Mouse (Mus musculus) neural tube, embryonic 14.5 days (tissue): ENCODE measurements at regions not wholly inside any gene's neighbourhood (a gene's known extent, or its start where the extent isn't known, plus 50 kb on each side); places are given as distances from the start of the nearest gene placed in this dataset.

ENCODE experiments used
- ATAC-seq: fragments of 200-750 bp; cut with Nextera tagmentation; 2 replicates; pipeline ENCODE4 v1.8.0; 2017; ENCODE audit warnings: low read depth, mild to moderate bottlenecking, moderate TSS enrichment, moderate library complexity
- H3K27ac ChIP-seq: fragments of 300-500 bp; sonication (generic); 2 replicates; pipeline ENCODE4 v1.5.1; 2014; ENCODE audit warnings: low read depth, mild to moderate bottlenecking, control low read depth, low read length, moderate library complexity, mixed read lengths
- H3K27me3 ChIP-seq: fragments of 300-500 bp; sonication (generic); 2 replicates; pipeline ENCODE4 v1.6.1; 2014; ENCODE audit warnings: low read length; ENCODE audit not compliant: control insufficient read depth, insufficient read depth
- H3K36me3 ChIP-seq: fragments of 300-500 bp; sonication (generic); 2 replicates; pipeline ENCODE4 v1.6.1; 2014; ENCODE audit warnings: low read length, mixed read lengths; ENCODE audit not compliant: control insufficient read depth, insufficient read depth
- H3K4me1 ChIP-seq: fragments of 300-500 bp; sonication (generic); 2 replicates; pipeline ENCODE4 v1.6.1; 2014; ENCODE audit warnings: low read length; ENCODE audit not compliant: control insufficient read depth, insufficient read depth
- H3K4me2 ChIP-seq: fragments of 300-500 bp; sonication (generic); 2 replicates; pipeline ENCODE4 v1.6.1; 2014; ENCODE audit warnings: mild to moderate bottlenecking, low read depth, low read length, control low read depth
- H3K4me3 ChIP-seq: fragments of 300-500 bp; sonication (generic); 2 replicates; pipeline ENCODE4 v1.5.1; 2014; ENCODE audit warnings: low read depth, low read length, control low read depth, mixed read lengths
- H3K9ac ChIP-seq: fragments of 300-500 bp; sonication (generic); replicated peaks from 2 replicates; pipeline ENCODE4 v1.6.1; 2014; ENCODE audit warnings: low read depth, mild to moderate bottlenecking, control low read depth, low read length, mixed read lengths
- H3K9me3 ChIP-seq: fragments of 300-500 bp; sonication (generic); 2 replicates; pipeline ENCODE4 v1.6.1; 2016; ENCODE audit warnings: low read length; ENCODE audit not compliant: control insufficient read depth
- WGBS: fragments of 180-500 bp; shearing (Covaris S2); extraction: QIAGEN DNeasy Blood & Tissue Kit; methylation state at CpG from one replicate; pipeline ENCODE4 v1.1.7; 2014; 5-methylcytosine and 5-hydroxymethylcytosine counted together

- Histone ChIP-seq H3K27ac (no peak overlapping the region), H3K36me3 (no peaks in the 10 kb centered on the region), H3K4me1 (no peaks in the 10 kb centered on the region), H3K9me3 (no peaks in the 10 kb centered on the region), H3K4me3 (no peak overlapping the region), H3K27me3 (no peaks in the 10 kb centered on the region), H3K9ac (no peak overlapping the region), H3K4me2 (no peak overlapping the region)
- 81% methylated on average over 4 of the region's 4 CpGs for WGBS
- peak; percentile 75 for ATAC-seq
Measured at GRCm38 (mm10) chr4:27529565-27529964, 1182.9 kb upstream of the Manea start.

GRCm38 (mm10) chr4:27520295-27520694 lies 1173.6 kb upstream of the Manea start:
- no peak overlapping the region for H3K27ac ChIP-seq
- H3K36me3 ChIP-seq, result no peaks in the 10 kb centered on the region
- ATAC-seq, result no peak
- no peaks in the 10 kb centered on the region for H3K9me3 ChIP-seq
- H3K9ac ChIP-seq, result no peak overlapping the region
- H3K27me3 ChIP-seq, result no peaks in the 10 kb centered on the region
- no peak overlapping the region for H3K4me2 ChIP-seq
- no peak overlapping the region for H3K4me3 ChIP-seq
- no peaks in the 10 kb centered on the region for H3K4me1 ChIP-seq
- 92% methylated on average over 4 of the region's 4 CpGs for WGBS

GRCm38 (mm10) chr4:27504829-27505804 lies 1158.4 kb upstream of the Manea start:
- Histone ChIP-seq H3K27me3 (no peaks in the 10 kb centered on the region), H3K4me2 (no peak overlapping the region), H3K36me3 (no peaks in the 10 kb centered on the region), H3K4me3 (no peak overlapping the region), H3K9me3 (no peaks in the 10 kb centered on the region), H3K4me1 (no peaks in the 10 kb centered on the region), H3K27ac (no peak overlapping the region), H3K9ac (no peak overlapping the region)
- WGBS, result 67% methylated on average over 14 of the region's 14 CpGs
- peak; percentile 71; the same call in 1 of the 2 replicates for ATAC-seq

GRCm38 (mm10) chr4:27497926-27498325 lies 1151.2 kb upstream of the Manea start:
- Histone ChIP-seq H3K36me3 (no peaks in the 10 kb centered on the region), H3K9ac (no peak overlapping the region), H3K4me3 (no peak overlapping the region), H3K27me3 (no peaks in the 10 kb centered on the region), H3K27ac (no peak overlapping the region), H3K4me2 (no peak overlapping the region), H3K4me1 (no peaks in the 10 kb centered on the region), H3K9me3 (no peaks in the 10 kb centered on the region)
- WGBS, result 68% methylated on average over 1 of the region's 1 CpGs
- ATAC-seq, result no peak

- ATAC-seq, result no peak
- no peak overlapping the region for H3K4me2 ChIP-seq
- H3K9me3 ChIP-seq, result no peaks in the 10 kb centered on the region
- H3K36me3 ChIP-seq, result no peaks in the 10 kb centered on the region
- WGBS, result 91% methylated on average over 1 of the region's 1 CpGs
- no peaks in the 10 kb centered on the region for H3K27me3 ChIP-seq
- no peak overlapping the region for H3K27ac ChIP-seq
- H3K4me1 ChIP-seq, result no peaks in the 10 kb centered on the region
- H3K9ac ChIP-seq, result no peak overlapping the region
- no peak overlapping the region for H3K4me3 ChIP-seq
Measured at GRCm38 (mm10) chr4:27497274-27497673, 1150.6 kb upstream of the Manea start.

- Histone ChIP-seq H3K4me1 (no peaks in the 10 kb centered on the region), H3K27ac (no peak overlapping the region), H3K27me3 (no peaks in the 10 kb centered on the region), H3K36me3 (no peaks in the 10 kb centered on the region), H3K4me3 (no peak overlapping the region), H3K9ac (no peak overlapping the region), H3K4me2 (no peak overlapping the region), H3K9me3 (no peaks in the 10 kb centered on the region)
- 91% methylated on average over 2 of the region's 2 CpGs for WGBS
- ATAC-seq, result no peak
Measured at GRCm38 (mm10) chr4:27491312-27491711, 1144.6 kb upstream of the Manea start.

- Histone ChIP-seq H3K4me1 (no peaks in the 10 kb centered on the region), H3K9ac (no peak overlapping the region), H3K27me3 (no peaks in the 10 kb centered on the region), H3K27ac (no peak overlapping the region), H3K4me3 (no peak overlapping the region), H3K4me2 (no peak overlapping the region), H3K9me3 (no peaks in the 10 kb centered on the region), H3K36me3 (no peaks in the 10 kb centered on the region)
- ATAC-seq, result no peak
- WGBS, result 90% methylated on average over 4 of the region's 4 CpGs
Measured at GRCm38 (mm10) chr4:27449901-27450300, 1103.2 kb upstream of the Manea start.

- no peaks in the 10 kb centered on the region for H3K4me1 ChIP-seq
- H3K9me3 ChIP-seq, result no peaks in the 10 kb centered on the region
- no peak overlapping the region for H3K4me2 ChIP-seq
- no peak overlapping the region for H3K4me3 ChIP-seq
- H3K27me3 ChIP-seq, result no peaks in the 10 kb centered on the region
- no peak overlapping the region for H3K27ac ChIP-seq
- no peak overlapping the region for H3K9ac ChIP-seq
- 86% methylated on average over 2 of the region's 2 CpGs for WGBS
- H3K36me3 ChIP-seq, result no peaks in the 10 kb centered on the region
- ATAC-seq, result no peak
Measured at GRCm38 (mm10) chr4:27446310-27446709, 1099.6 kb upstream of the Manea start.

GRCm38 (mm10) chr4:27429210-27429789 lies 1082.6 kb upstream of the Manea start:
- Histone ChIP-seq H3K9ac (no peak overlapping the region), H3K27me3 (no peaks in the 10 kb centered on the region), H3K9me3 (no peaks in the 10 kb centered on the region), H3K4me1 (no peaks in the 10 kb centered on the region), H3K27ac (no peak overlapping the region), H3K36me3 (no peaks in the 10 kb centered on the region), H3K4me3 (no peak overlapping the region), H3K4me2 (no peak overlapping the region)
- 47% methylated on average over 5 of the region's 5 CpGs for WGBS
- ATAC-seq, result peak; percentile 79
